Comparison of ENCODE assay signal across 21 mouse cellular contexts in the genomic region with DNA sequence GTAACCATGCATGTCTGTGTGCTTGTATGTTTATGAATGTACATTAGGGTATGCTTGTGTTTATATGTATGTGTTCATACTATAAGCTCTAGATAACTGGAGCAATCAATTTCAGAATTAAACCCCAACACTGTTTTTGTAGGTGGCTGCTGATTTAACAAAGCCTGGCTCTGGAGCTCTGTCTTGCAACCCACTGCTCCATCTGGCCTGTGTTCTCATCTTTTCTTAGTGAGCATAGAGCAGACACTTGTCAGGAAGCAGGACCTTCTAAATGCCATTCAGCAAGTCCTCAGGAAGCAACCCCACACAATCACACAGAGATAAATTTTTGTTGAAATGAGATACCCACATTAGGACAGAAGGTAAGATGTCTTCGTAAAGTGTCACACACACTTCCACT.
DNase-seq lines count a peak whose midpoint lies in the region; ATAC-seq lines count a peak whose summit lies in the region.
"Had no signal": no experiment of that assay in that cellular context is flagged by ENCODE, and none has a peak within 500 bp of the region (broad histone marks: within the 10 kb centered on the region; RNA-seq: fewer than 3 reads in every experiment).

No protein-coding gene starts in this region.

- DNase-seq in frontal cortex, postnatal 25 days (ENCODE audit: low spot score in 2 of 2) = no peak
- DNase-seq in right cerebral cortex, adult 18-20 months = peak; percentile 5
- DNase-seq in right cerebral cortex, postnatal 4 days = no peak
- DNase-seq in left cerebral cortex, adult 8-10 months (ENCODE audit: low spot score in 2 of 2) = no peak
- DNase-seq: adrenal gland, adult 8-10 months; adrenal gland, postnatal 14 days; adrenal gland, postnatal 36 days; B cell, adult 2 months; cerebellum, adult 11 months; cerebellum, adult 18-20 months; cerebellum, adult 8-10 months; cerebellum, adult 9-11 months; cerebellum, postnatal 14 days; cerebellum, postnatal 36 days; embryo, embryonic 11 days had no signal

- ATAC-seq in frontal cortex, adult (ENCODE audit: low TSS enrichment) = peak; percentile 88
- ATAC-seq: activated CD4-positive, CD25-positive, alpha-beta regulatory T cell, adult 4 months; CD4-positive, CD25-positive, alpha-beta regulatory T cell, adult 4 months; forebrain, embryonic 14.5 days; forebrain, embryonic 16.5 days; Patski had no signal
